Mouse (Mus musculus): ENCODE measurements around the gene Zkscan2. TPM values are rescaled to one million over a fixed set of nuclear protein-coding genes. Genes with fewer than 3 reads are reported as not detected.

The Zkscan2 gene
- total and polyA plus RNA-seq, 3 experiments = not detected

GRCm38 (mm10) chr7:123429624-123430410 is 70.4 kb downstream of the Zkscan2 start:
- in situ Hi-C loops (cut with MboI; ENCODE audit: low pct_ligation_motif_present, low pct_unique_long_range_greater_than_20kb, low sequenced_read_pairs) (no loop called here), dilution Hi-C loops (cut with MboI; ENCODE audit: extremely low pct_ligation_motif_present, extremely low pct_unique_long_range_greater_than_20kb, low sequenced_read_pairs) (no loop called here)
- no peak for DNase-seq (ENCODE audit: extremely low read depth)
- no peak overlapping the region for H3K4me2 ChIP-seq (ENCODE audit: insufficient read depth, low read depth, poor library complexity, severe bottlenecking)
- H3K27me3 ChIP-seq (replicated peaks) = no peaks in the 10 kb centered on the region
- H3K9me3 ChIP-seq (replicated peaks; ENCODE audit: low read length) = no peaks in the 10 kb centered on the region
- no peak for TF ChIP-seq RAD21 (IDR thresholded peaks at IDR 0.05; ENCODE audit: low read depth, low read length)
- TF ChIP-seq CHD1 (IDR thresholded peaks at IDR 0.05; ENCODE audit: low read depth, low read length) = no peak
- TF ChIP-seq CTCF (conservative IDR thresholded peaks at IDR 0.05 in 1 of 2, IDR thresholded peaks at IDR 0.05 in 1 of 2; ENCODE audit: low read depth in 2 of 2, low read length in 2 of 2) = no peak
- TF ChIP-seq MYC (IDR thresholded peaks at IDR 0.05; ENCODE audit: low read depth, low read length) = no peak
- no peak for TF ChIP-seq CHD2 (IDR thresholded peaks at IDR 0.05; ENCODE audit: low read length)
- TF ChIP-seq ZNF384 (IDR thresholded peaks at IDR 0.05; ENCODE audit: low read depth, low read length) = no peak
- TF ChIP-seq KAT2A (IDR thresholded peaks at IDR 0.05; ENCODE audit: insufficient replicate concordance, low read length) = no peak
- TF ChIP-seq MXI1 (IDR thresholded peaks at IDR 0.05; ENCODE audit: low read depth, low read length) = no peak
- TF ChIP-seq POLR2AphosphoS2 (IDR thresholded peaks at IDR 0.05; ENCODE audit: low read depth, low read length) = no peak
- no peak for TF ChIP-seq MEF2A (IDR thresholded peaks at IDR 0.05; ENCODE audit: borderline replicate concordance, low read depth, low read length)
- no peak for TF ChIP-seq MAX (IDR thresholded peaks at IDR 0.05; ENCODE audit: low read length)
- TF ChIP-seq USF1 (IDR thresholded peaks at IDR 0.05; ENCODE audit: low read depth, low read length) = no peak
- TF ChIP-seq ELF1 (IDR thresholded peaks at IDR 0.05; ENCODE audit: low read depth, low read length) = no peak
- no peak for TF ChIP-seq PAX5 (IDR thresholded peaks at IDR 0.05; ENCODE audit: low read length)
- no peak for TF ChIP-seq BHLHE40 (IDR thresholded peaks at IDR 0.05; ENCODE audit: low read depth, low read length)
- no peak for TF ChIP-seq JUND (conservative IDR thresholded peaks at IDR 0.05; ENCODE audit: low read depth, low read length)
- H3K79me2 ChIP-seq (replicated peaks; ENCODE audit: control insufficient read depth, extremely low read depth, insufficient read depth, poor library complexity, severe bottlenecking) = no peaks in the 10 kb centered on the region
- H3K4me1 ChIP-seq (ENCODE audit: control insufficient read depth in 1 of 2, insufficient read depth in 2 of 2) = peaks cover 0 to 7% of the 10 kb centered on the region in 2 experiments; a peak in 2 of 4 replicates
- H3K27ac ChIP-seq (ENCODE audit: insufficient read depth, low read depth) = no peak overlapping the region
- H3K4me3 ChIP-seq (replicated peaks in 1 of 3; ENCODE audit: low read depth in 2 of 3, low read length in 2 of 3, poor library complexity in 1 of 3) = no peak overlapping the region
- H3K36me3 ChIP-seq (replicated peaks in 1 of 2; ENCODE audit: control insufficient read depth in 1 of 2, insufficient read depth in 1 of 2, low read length in 1 of 2) = peaks cover 2 to 34% of the 10 kb centered on the region in 2 experiments
- H3K9ac ChIP-seq (ENCODE audit: insufficient read depth, low read depth) = no peak overlapping the region

Other genes with a start within 250 kb of the Zkscan2 start
- 26.4 and 27.6 TPM in 2 replicates for gene Lcmt1, start 130.7 kb downstream of the Zkscan2 start, total RNA-seq (2012; rRNA removed)
- gene Lcmt1, start 130.7 kb downstream of the Zkscan2 start, total RNA-seq (2014; rRNA removed) = 34.8 and 38.0 TPM in 2 replicates
- 26.4 and 28.6 TPM in 2 replicates for gene Lcmt1, start 130.7 kb downstream of the Zkscan2 start, polyA plus RNA-seq (2012; ENCODE audit: insufficient read length, low read depth)
- 5.8 and 6.7 TPM in 2 replicates for gene Arhgap17, start 130.5 kb downstream of the Zkscan2 start, total RNA-seq (2012; rRNA removed)
- gene Arhgap17, start 130.5 kb downstream of the Zkscan2 start, total RNA-seq (2014; rRNA removed) = 6.3 and 7.4 TPM in 2 replicates
- gene Arhgap17, start 130.5 kb downstream of the Zkscan2 start, polyA plus RNA-seq (2012; ENCODE audit: insufficient read length, low read depth) = 43.7 and 56.1 TPM in 2 replicates
- not detected in 2 replicates for gene Aqp8, start 38.2 kb downstream of the Zkscan2 start, total RNA-seq (2012; rRNA removed)
- gene Aqp8, start 38.2 kb downstream of the Zkscan2 start, total RNA-seq (2014; rRNA removed) = not detected in 2 replicates
- gene Aqp8, start 38.2 kb downstream of the Zkscan2 start, polyA plus RNA-seq (2012; ENCODE audit: insufficient read length, low read depth) = not detected in 2 replicates